Mouse (Mus musculus) C2C12 (cell line): ENCODE results near the gene Hist1h2be.

ENCODE experiments used
- CEBPB ChIP-seq: IDR thresholded peaks from one replicate; pipeline ENCODE4 v1.6.1; 2011; ENCODE audit warnings: low read depth, mild to moderate bottlenecking, control low read depth, moderate library complexity
- CTCF ChIP-seq: IDR thresholded peaks from one replicate; pipeline ENCODE4 v1.5.1; 2011; ENCODE audit not compliant: control insufficient read depth, insufficient read depth, insufficient read length
- FOSL1 ChIP-seq: IDR thresholded peaks from one replicate; pipeline ENCODE4 v1.8.0; 2011; ENCODE audit warnings: mild to moderate bottlenecking, low read length; ENCODE audit not compliant: poor library complexity, insufficient read depth, severe bottlenecking
- MAX ChIP-seq: IDR thresholded peaks from one replicate; pipeline ENCODE4 v1.6.1; 2011; ENCODE audit warnings: mild to moderate bottlenecking, control low read depth
- MYOD1 ChIP-seq: IDR thresholded peaks from one replicate; pipeline ENCODE4 v1.6.1; 2011; ENCODE audit warnings: low read depth; ENCODE audit not compliant: control insufficient read depth, insufficient read length
- MYOG ChIP-seq: IDR thresholded peaks from one replicate; pipeline ENCODE4 v1.6.1; 2011; ENCODE audit not compliant: control insufficient read depth, insufficient read length; ENCODE audit errors: extremely low read depth
- USF1 ChIP-seq: IDR thresholded peaks from one replicate; pipeline ENCODE4 v1.6.1; 2011; ENCODE audit warnings: low read depth, mild to moderate bottlenecking, control low read depth, moderate library complexity

DNA sequence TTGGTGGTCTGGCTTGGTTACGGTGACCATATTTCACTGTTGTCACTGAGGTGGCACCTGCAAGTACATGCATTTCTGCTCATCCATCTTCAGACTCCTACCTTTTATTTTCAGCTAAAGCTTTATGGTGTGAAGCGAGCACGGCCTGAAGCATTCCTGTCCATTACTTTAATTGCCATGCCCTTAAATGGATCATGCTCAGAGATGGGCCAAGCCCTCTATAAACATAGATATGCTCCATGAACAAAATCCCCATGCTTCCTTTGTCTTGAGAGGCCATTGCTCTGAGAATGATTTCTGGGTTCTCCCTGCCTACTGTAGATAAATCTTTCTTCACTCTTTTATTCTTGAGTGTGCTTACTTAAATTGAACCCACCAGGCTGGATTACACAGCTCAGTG, 16.5 kb downstream of the Hist1h2be start:
- TF ChIP-seq CTCF (no peak), MYOG (no peak), MAX (no peak), USF1 (no peak), MYOD1 (no peak), CEBPB (no peak), FOSL1 (no peak)
